Mouse (Mus musculus): ENCODE results near the gene Rnf216. TPM values are rescaled to one million over a fixed set of nuclear protein-coding genes. Genes with fewer than 3 reads are reported as not detected.
"Not testable (repeated sequence)": the region's sequence is repeated elsewhere in the genome, so short reads cannot be mapped to it uniquely, and the experiment has no call there.

Gene Rnf216
- polyA plus RNA-seq, 1 experiment from 2014 or later, result 37.7 TPM

DNA sequence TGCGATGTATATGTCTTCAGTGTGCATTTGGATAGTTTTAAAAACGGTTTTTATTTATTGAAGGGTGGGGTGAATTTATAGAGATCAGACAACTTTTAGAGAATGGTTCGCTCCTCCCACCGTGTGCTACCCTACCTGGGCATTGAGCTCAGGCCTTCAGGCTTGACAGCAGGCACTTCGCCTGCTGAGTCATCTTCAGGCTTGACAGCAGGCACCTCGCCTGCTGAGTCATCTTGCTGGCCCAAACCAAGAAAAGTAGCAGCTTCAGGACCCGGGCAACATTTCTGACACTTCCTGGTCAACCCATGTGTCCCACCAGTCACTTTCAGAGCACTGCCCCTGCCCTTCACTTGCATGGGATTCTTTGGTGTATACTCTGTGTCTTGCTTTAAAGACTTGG, 22.2 kb upstream of the Rnf216 start:
- H3K4me2 ChIP-seq (ENCODE audit: low read depth, severe bottlenecking), result no peak overlapping the region

DNA sequence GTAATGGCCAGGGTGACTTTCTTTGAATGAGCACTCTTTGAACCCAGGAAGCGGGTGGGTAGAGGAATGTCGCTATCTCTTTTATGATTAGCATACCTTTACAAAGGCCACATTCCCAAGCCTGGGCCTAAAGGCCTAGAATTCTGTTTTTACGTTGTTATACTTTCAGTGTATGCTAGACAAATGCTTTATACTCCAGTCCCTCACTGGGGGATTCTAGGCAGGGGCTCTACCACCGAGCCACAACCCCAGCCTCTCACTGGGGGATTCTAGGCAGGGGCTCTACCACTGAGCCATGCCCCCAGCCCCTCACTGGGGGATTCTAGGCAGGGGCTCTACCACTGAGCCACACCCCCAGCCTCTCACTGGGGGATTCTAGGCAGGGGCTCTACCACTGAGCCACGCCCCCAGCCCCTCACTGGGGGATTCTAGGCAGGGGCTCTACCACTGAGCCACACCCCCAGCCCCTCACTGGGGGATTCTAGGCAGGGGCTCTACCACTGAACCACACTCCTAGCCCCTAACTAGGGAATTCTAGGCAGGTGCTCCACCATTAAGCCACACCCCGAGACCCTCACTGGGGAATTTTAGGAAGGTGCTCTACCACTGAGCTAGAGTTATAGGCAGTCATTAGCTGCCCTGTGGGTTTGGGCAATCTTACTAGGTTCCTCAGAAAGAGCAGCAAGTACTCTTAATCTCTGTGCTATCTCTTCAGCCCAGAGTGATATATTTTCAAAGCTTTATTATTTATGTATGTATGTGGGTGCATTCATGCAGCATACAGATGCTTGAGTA, 21.6 kb upstream of the Rnf216 start:
- not testable (repeated sequence) for ATAC-seq (ENCODE audit: insufficient number of reproducible peaks, low FRiP score, low TSS enrichment, low read depth); H3K4me3 ChIP-seq (ENCODE audit: low read depth, low read length)

More for the DNA sequence above, 22.2 kb upstream of the Rnf216 start:
- Histone ChIP-seq H3K27me3 (ENCODE audit: control insufficient read depth, insufficient read depth, low read length) (no peaks in the 10 kb centered on the region), H3K36me3 (ENCODE audit: control insufficient read depth, insufficient read depth, low read length) (no peaks in the 10 kb centered on the region), H3K4me1 (ENCODE audit: control insufficient read depth, insufficient read depth, low read length) (no peaks in the 10 kb centered on the region), H3K9ac (ENCODE audit: low read length) (no peak overlapping the region), H3K9me3 (ENCODE audit: control insufficient read depth, low read length) (no peaks in the 10 kb centered on the region), H3K27ac (replicated peaks; ENCODE audit: low read depth, low read length) (no peak overlapping the region), H3K4me3 (ENCODE audit: low read depth, low read length) (no peak overlapping the region)
- no peak for DNase-seq (ENCODE audit: low spot score)
- WGBS, result 92% methylated on average over 7 of the region's 7 CpGs
- no peak for ATAC-seq (ENCODE audit: insufficient number of reproducible peaks, low FRiP score, low TSS enrichment, low read depth)

DNA sequence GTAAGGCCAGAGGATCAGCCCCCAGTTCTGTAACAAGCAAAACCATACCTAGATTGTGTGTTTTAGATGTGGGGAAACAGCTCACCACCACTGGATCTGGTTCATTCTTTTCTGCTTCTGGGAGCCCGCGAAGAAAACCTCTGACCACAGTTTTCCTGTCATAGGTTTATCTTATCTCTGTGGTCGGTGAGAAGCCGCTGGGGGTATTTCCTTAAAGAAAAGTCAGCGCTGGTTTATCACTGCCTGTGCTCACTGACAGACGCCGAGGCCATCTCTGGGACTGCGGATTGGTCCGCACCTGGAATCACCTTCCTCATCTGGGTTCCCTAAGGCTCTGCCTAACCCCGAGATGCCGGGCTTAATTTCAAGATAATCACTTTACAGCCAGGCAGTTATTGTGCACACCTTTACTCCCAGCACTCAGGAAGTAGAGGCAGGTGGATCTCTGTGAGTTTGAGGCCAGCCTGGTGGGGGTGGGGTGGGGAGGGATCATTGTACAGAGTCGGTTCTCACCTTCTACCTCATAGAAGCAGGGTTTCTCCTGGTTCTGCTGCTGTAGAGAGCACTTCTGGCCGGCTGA, 20.2 kb upstream of the Rnf216 start:
- Histone ChIP-seq H3K36me3 (ENCODE audit: control insufficient read depth, insufficient read depth, low read length) (no peaks in the 10 kb centered on the region), H3K9me3 (ENCODE audit: control insufficient read depth, low read length) (peaks cover 2% of the 10 kb centered on the region; the same call in 1 of the 2 replicates), H3K4me3 (ENCODE audit: low read depth, low read length) (no peak overlapping the region), H3K4me1 (ENCODE audit: control insufficient read depth, insufficient read depth, low read length) (no peaks in the 10 kb centered on the region), H3K9ac (ENCODE audit: low read length) (no peak overlapping the region), H3K4me2 (ENCODE audit: low read depth, severe bottlenecking) (no peak overlapping the region), H3K27me3 (ENCODE audit: control insufficient read depth, insufficient read depth, low read length) (no peaks in the 10 kb centered on the region), H3K27ac (replicated peaks; ENCODE audit: low read depth, low read length) (no peak overlapping the region)
- WGBS, result 79% methylated on average over 13 of the region's 13 CpGs
- no peak for DNase-seq (ENCODE audit: low spot score)
- ATAC-seq (ENCODE audit: insufficient number of reproducible peaks, low FRiP score, low TSS enrichment, low read depth), result no peak

More for the DNA sequence above, 21.6 kb upstream of the Rnf216 start:
- H3K9me3 ChIP-seq (ENCODE audit: control insufficient read depth, low read length); H3K36me3 ChIP-seq (ENCODE audit: control insufficient read depth, insufficient read depth, low read length); DNase-seq (ENCODE audit: low spot score); H3K9ac ChIP-seq (ENCODE audit: low read length); H3K4me2 ChIP-seq (ENCODE audit: low read depth, severe bottlenecking); H3K27ac ChIP-seq (replicated peaks; ENCODE audit: low read depth, low read length); H3K27me3 ChIP-seq (ENCODE audit: control insufficient read depth, insufficient read depth, low read length); H3K4me1 ChIP-seq (ENCODE audit: control insufficient read depth, insufficient read depth, low read length): not testable (repeated sequence)
- 82% methylated on average over 3 of the region's 6 CpGs for WGBS

DNA sequence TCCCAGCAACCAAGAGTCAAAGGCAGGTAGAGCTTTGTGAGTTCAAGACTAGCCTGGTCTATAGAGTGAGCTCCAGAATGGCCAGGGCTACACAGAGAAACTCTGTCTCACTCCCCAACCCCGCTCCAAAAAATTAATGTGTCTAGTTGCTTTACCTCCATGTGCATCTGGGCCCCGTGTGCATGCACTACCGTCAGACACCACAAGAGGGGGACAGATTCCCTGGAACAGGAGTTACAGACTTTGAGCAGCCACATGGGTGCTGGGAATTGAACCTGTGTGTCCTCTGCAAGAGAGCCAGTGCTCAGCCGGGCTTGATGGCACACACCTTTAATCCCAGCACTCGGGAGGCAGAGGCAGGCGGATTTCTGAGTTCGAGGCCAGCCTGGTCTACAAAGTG, 17.5 kb upstream of the Rnf216 start:
- Histone ChIP-seq H3K4me2 (ENCODE audit: low read depth, severe bottlenecking) (no peak overlapping the region), H3K4me3 (ENCODE audit: low read depth, low read length) (no peak overlapping the region), H3K27ac (replicated peaks; ENCODE audit: low read depth, low read length) (no peak overlapping the region), H3K9me3 (ENCODE audit: control insufficient read depth, low read length) (peaks cover 2% of the 10 kb centered on the region; the same call in 1 of the 2 replicates), H3K9ac (ENCODE audit: low read length) (no peak overlapping the region), H3K27me3 (ENCODE audit: control insufficient read depth, insufficient read depth, low read length) (no peaks in the 10 kb centered on the region), H3K36me3 (ENCODE audit: control insufficient read depth, insufficient read depth, low read length) (no peaks in the 10 kb centered on the region), H3K4me1 (ENCODE audit: control insufficient read depth, insufficient read depth, low read length) (no peaks in the 10 kb centered on the region)
- 87% methylated on average over 7 of the region's 7 CpGs for WGBS
- DNase-seq (ENCODE audit: low spot score) (peak; percentile 36), ATAC-seq (ENCODE audit: insufficient number of reproducible peaks, low FRiP score, low TSS enrichment, low read depth) (no peak)

DNA sequence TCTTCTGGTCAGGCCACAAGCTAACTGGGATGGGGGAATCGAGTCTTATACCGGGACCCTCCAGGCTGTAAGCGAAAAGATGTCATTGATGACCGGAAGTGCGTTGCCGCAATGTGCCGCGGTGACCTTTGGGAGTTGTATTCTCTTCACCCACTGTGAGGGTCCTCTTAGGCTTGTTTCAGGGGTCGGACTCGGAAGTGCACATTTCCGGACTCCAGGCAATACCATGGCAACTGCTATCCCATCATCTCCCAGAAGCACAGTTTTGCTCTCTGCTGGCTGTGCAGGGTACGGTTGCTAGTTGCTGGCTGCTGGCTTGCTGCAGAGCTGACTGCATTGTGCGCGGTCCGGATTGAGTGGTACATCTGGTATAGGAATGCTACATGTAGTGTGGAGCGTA, 16.3 kb upstream of the Rnf216 start:
- H3K4me2 ChIP-seq (ENCODE audit: low read depth, severe bottlenecking), result no peak overlapping the region
- H3K9ac ChIP-seq (ENCODE audit: low read length), result no peak overlapping the region
- no peak for ATAC-seq (ENCODE audit: insufficient number of reproducible peaks, low FRiP score, low TSS enrichment, low read depth)
- H3K27ac ChIP-seq (replicated peaks; ENCODE audit: low read depth, low read length), result no peak overlapping the region
- H3K9me3 ChIP-seq (ENCODE audit: control insufficient read depth, low read length), result peaks cover 2% of the 10 kb centered on the region; the same call in 1 of the 2 replicates
- no peak overlapping the region for H3K4me3 ChIP-seq (ENCODE audit: low read depth, low read length)
- H3K36me3 ChIP-seq (ENCODE audit: control insufficient read depth, insufficient read depth, low read length), result no peaks in the 10 kb centered on the region
- H3K4me1 ChIP-seq (ENCODE audit: control insufficient read depth, insufficient read depth, low read length), result no peaks in the 10 kb centered on the region
- DNase-seq (ENCODE audit: low spot score), result no peak
- 97% methylated on average over 16 of the region's 16 CpGs for WGBS
- H3K27me3 ChIP-seq (ENCODE audit: control insufficient read depth, insufficient read depth, low read length), result no peaks in the 10 kb centered on the region

DNA sequence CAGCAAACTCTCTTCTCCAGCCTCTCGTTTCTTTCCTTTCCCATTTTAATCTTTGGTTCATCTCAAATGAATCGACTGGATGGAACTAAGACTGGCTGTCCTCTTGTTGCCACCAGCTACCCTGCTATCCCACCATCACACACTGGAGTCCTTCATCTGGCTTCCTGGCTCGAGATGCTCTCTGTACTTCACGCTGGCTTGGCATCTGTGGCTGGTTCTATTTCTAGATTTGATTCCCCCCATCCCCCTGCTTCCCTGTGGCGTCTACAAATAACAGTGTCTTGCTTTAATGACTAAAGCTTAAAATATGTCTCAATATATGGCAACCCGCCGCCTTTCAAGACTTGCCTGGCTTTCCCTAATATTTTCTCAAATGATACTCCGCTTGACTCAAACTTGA, 15.0 kb upstream of the Rnf216 start:
- 86% methylated on average over 8 of the region's 8 CpGs for WGBS
- ATAC-seq (ENCODE audit: insufficient number of reproducible peaks, low FRiP score, low TSS enrichment, low read depth), result no peak
- H3K4me2 ChIP-seq (ENCODE audit: low read depth, severe bottlenecking), result no peak overlapping the region
- no peak overlapping the region for H3K9ac ChIP-seq (ENCODE audit: low read length)
- no peaks in the 10 kb centered on the region for H3K36me3 ChIP-seq (ENCODE audit: control insufficient read depth, insufficient read depth, low read length)
- no peak overlapping the region for H3K4me3 ChIP-seq (ENCODE audit: low read depth, low read length)
- H3K4me1 ChIP-seq (ENCODE audit: control insufficient read depth, insufficient read depth, low read length), result no peaks in the 10 kb centered on the region
- H3K9me3 ChIP-seq (ENCODE audit: control insufficient read depth, low read length), result peaks cover 2% of the 10 kb centered on the region; the same call in 1 of the 2 replicates
- no peaks in the 10 kb centered on the region for H3K27me3 ChIP-seq (ENCODE audit: control insufficient read depth, insufficient read depth, low read length)
- no peak overlapping the region for H3K27ac ChIP-seq (replicated peaks; ENCODE audit: low read depth, low read length)
- DNase-seq (ENCODE audit: low spot score), result no peak

DNA sequence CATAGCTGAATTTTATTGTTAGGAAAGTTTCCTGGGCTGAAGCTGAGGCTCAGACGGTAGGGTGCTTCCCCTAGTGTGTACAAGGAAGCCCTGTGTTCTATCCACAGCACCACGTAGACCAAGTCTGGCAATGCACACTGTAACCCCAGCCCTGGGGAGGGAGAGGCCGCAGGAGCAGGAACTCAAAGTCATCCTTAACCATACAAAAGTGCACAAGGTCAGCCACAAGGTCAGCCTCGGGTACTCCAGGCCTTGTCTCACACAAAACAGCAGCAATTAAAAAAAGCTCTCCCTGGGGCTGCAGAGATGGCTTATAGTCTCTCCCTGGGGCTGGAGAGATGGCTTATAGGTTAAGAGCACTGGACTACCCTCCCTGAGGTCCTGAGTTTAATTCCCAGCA, 14.1 kb upstream of the Rnf216 start:
- no peak for ATAC-seq (ENCODE audit: insufficient number of reproducible peaks, low FRiP score, low TSS enrichment, low read depth)
- Histone ChIP-seq H3K4me2 (ENCODE audit: low read depth, severe bottlenecking) (no peak overlapping the region), H3K27me3 (ENCODE audit: control insufficient read depth, insufficient read depth, low read length) (no peaks in the 10 kb centered on the region)

DNA sequence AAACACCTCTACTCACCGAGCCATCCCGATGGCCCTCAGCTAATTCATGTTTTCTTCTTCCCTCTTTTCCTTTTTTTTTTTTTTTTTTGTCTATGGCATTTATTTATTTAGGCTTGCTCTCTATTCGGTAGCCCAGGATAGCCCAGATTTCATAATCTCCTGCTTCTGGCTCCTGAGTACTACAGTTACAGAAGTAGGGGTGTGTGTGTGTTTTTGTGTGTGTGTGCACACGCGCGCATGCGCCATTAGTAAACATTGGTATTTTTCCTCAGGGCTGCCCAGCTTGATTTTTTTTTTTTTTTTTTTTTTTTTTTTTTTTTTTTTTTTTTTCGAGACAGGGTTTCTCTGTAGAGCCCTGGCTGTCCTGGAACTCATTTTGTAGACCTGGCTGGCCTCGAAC, 13.3 kb upstream of the Rnf216 start:
- 82% methylated on average over 9 of the region's 9 CpGs for WGBS
- H3K9ac ChIP-seq (ENCODE audit: low read length), result no peak overlapping the region
- no peak overlapping the region for H3K4me2 ChIP-seq (ENCODE audit: low read depth, severe bottlenecking)
- DNase-seq (ENCODE audit: low spot score) (no peak), ATAC-seq (ENCODE audit: insufficient number of reproducible peaks, low FRiP score, low TSS enrichment, low read depth) (no peak)
- H3K36me3 ChIP-seq (ENCODE audit: control insufficient read depth, insufficient read depth, low read length), result no peaks in the 10 kb centered on the region
- H3K4me3 ChIP-seq (ENCODE audit: low read depth, low read length), result no peak overlapping the region
- peaks cover 2% of the 10 kb centered on the region; the same call in 1 of the 2 replicates for H3K9me3 ChIP-seq (ENCODE audit: control insufficient read depth, low read length)
- no peaks in the 10 kb centered on the region for H3K4me1 ChIP-seq (ENCODE audit: control insufficient read depth, insufficient read depth, low read length)
- H3K27me3 ChIP-seq (ENCODE audit: control insufficient read depth, insufficient read depth, low read length), result no peaks in the 10 kb centered on the region
- H3K27ac ChIP-seq (replicated peaks; ENCODE audit: low read depth, low read length), result no peak overlapping the region

More for the DNA sequence above, 14.1 kb upstream of the Rnf216 start:
- WGBS, result 67% methylated on average over 4 of the region's 4 CpGs
- Histone ChIP-seq H3K4me1 (ENCODE audit: control insufficient read depth, insufficient read depth, low read length) (no peaks in the 10 kb centered on the region), H3K4me3 (ENCODE audit: low read depth, low read length) (no peak overlapping the region), H3K27ac (replicated peaks; ENCODE audit: low read depth, low read length) (no peak overlapping the region), H3K9me3 (ENCODE audit: control insufficient read depth, low read length) (peaks cover 2% of the 10 kb centered on the region; the same call in 1 of the 2 replicates), H3K9ac (ENCODE audit: low read length) (no peak overlapping the region), H3K36me3 (ENCODE audit: control insufficient read depth, insufficient read depth, low read length) (no peaks in the 10 kb centered on the region)
- no peak for DNase-seq (ENCODE audit: low spot score)

All from limb, embryonic 11.5 days (tissue).